Mouse (Mus musculus): ENCODE data around the gene Sema4d.

Gene Sema4d

GRCm38 (mm10) chr13:51813621-51814615 lies 20.4 kb upstream of the Sema4d start:
- no peak for DNase-seq

DNA sequence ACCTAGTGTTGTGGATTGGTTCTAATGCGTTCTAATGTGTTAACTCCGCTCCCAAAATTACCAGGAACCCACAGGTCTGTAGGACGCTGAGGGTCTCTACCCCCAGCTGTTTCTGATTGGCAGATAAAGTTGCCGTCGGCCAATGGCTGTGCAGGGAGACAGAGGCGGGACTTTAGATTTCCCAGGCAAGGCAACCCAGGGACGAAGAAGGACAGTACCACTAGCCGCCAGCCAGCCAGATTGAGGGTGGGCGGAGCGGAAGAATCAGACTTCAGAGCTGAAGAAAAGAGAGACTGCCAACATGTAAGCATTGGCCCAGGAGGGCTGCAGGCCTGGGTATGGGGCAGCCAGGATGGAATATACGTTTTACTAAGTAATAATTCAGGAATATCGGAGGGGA lies 14.6 kb upstream of the Sema4d start:
- DNase-seq = peak; percentile 60 to 68

- peak; percentile 77 to 79 for DNase-seq
Observed at GRCm38 (mm10) chr13:51806220-51806619, 12.7 kb upstream of the Sema4d start.

DNA sequence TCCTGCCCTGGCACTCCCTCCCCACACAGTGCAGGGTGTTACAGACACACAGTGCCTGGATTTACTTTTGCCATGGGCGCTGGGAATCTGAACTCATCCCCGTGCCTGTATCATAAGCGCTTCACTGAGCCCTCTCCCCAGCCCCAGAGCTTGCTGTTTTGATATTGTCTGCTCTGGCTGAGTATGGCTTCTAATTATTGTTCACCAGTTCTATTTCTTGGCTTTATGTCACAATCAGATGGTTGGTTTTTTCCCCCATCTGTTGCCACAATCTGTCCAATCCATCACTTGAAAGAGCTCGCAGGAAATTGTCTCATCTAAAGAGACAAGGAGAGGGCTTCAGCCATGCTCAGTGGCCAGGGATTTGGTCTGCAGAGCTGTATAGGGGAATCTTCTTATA lies 12.1 kb upstream of the Sema4d start:
- DNase-seq = peak; percentile 69 to 85

DNA sequence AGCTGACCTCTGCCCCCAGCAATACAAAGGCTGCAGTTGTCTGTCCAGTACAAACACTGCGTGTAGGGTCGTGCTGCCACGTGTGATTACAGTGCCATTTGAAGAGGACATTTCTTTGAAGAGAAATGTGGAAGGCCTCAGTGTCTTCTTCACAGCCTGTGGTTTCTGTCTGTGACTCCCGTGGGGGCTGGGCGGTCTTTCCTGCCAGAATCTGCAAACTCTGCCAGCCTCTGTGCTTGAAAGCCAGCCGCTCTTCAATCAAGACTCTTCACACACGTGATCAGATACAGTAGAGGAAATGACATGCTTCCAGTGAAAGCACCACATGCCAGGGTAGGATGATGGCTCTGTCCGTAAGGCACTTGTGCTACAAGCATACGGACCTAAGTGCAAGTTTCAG lies 7.4 kb upstream of the Sema4d start:
- peak in 1 of 2 experiments; percentile 56 for DNase-seq

GRCm38 (mm10) chr13:51799735-51800522 lies 6.4 kb upstream of the Sema4d start:
- no peak for DNase-seq

- no peak for DNase-seq
Observed at GRCm38 (mm10) chr13:51797899-51798746, 4.6 kb upstream of the Sema4d start.

DNA sequence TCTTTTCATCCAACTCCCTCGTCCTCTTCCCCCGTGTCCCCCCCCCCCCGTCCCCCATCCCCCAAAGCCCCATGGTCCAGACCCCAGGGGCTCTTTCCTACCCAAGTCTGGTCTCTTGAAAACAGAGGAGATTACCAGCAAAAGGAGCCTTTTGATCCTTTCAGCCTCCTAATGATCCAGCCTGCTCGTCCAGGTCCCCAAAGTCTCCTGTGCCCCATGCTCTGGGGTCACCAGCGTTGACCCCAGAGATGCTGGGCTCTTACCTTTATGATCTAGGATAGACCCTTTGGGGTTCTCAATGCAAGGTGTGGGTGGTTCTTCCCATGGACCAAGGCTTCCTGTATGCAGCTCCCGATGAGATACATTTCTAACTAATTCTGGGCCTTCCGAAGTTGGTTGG lies 401 bp upstream of the Sema4d start:
- no peak for DNase-seq

DNA sequence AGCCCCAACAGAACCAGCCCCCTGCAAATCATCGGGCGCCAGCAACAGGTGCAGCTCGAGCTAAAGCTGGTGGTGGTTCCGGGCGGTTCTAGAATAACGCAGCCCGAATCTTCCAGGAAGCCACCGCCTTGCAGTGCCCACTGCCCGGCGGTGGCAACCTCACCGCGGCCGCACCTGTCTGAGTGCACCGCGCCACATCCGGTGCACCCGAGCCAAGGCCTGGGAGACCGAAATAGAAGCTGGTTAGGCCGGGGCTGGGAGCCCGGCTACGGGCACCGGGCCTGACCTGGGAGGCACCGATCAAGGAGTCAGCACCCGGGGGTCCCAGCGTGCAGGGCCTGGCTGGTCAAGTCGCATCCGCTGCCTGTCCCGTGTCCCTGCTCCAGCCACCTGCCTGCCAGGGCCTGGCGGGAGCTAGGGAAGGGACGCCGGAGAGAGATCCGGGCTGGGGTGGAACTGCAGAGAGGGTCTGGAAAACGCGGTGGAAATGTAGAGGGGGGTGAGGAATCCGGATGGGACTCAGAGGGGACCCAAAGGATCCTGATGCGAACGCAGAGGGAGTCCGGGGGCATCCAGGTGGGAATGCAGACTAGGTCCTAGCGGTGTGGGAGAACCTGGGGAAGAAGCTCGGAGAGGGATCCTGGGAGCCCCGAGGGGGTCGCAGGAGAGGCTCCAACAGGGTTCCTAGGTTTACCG lies 670 bp downstream of the Sema4d start:
- DNase-seq = peak; percentile 77 to 78

- DNase-seq = peak; percentile 45 to 46
Observed at GRCm38 (mm10) chr13:51792135-51792573, 1.4 kb downstream of the Sema4d start.

DNA sequence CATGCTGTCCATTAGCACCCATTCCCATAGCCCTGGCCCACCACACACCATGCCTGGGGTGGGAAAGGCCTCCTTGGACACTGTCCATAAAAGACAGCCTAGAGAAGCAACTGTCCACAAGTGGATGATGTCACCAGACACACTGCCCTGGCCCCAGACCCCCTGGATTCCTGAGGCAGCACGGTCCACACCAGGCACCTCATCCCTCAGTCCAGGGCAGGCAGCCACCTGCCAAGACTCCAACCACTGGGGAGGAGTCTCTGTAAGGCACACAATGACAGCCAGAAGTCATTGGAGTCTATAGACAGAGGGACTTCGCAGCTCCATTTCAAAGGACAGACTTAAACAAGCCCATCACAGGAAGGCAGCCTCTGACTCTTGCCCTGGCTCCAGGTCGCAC lies 1.9 kb downstream of the Sema4d start:
- DNase-seq = no peak

DNA sequence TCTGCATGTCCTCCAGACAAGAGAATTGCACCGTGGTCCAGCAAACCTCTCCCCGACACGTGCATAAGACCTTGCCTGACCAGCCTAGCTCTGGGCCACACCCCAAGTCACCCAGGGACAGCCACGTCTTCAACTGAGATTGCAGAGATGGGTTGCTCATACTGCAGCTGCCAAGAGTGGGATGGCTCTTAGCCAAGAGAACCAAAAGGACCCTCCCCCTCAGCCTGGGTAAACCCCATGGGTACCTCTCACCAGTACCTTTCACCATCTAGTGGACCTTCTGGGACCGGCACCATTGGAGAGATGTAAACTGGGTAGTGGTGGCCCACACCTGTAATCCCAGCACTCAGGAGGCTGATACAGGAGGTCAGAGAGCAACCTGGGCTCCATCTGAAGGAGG lies 2.8 kb downstream of the Sema4d start:
- peak in 1 of 2 experiments; percentile 48 for DNase-seq

GRCm38 (mm10) chr13:51787858-51788257 lies 5.7 kb downstream of the Sema4d start:
- no peak for DNase-seq

GRCm38 (mm10) chr13:51786616-51787015 lies 6.9 kb downstream of the Sema4d start:
- DNase-seq = no peak

DNA sequence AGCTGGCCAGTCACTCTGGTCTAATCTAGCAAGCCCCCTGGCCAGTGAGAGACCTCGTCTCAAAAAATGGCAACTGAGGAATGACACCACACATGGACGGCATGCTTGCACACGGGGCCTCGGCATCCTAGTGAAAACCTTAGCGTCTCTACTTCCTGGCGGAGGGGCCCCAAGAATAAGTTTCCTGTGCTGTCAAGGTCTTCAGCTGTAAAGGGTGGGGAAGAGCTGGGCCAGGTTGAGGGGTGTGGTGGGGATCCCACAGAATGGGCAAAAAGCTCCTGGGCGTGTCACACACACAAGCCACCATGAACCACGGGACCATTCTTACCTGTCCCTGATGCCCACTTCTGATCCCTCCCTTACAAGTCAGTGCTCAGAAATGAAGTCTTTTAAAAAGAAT lies 9.1 kb downstream of the Sema4d start:
- no peak for DNase-seq

- DNase-seq = peak in 1 of 2 experiments; percentile 32
Observed at GRCm38 (mm10) chr13:51783857-51784256, 9.7 kb downstream of the Sema4d start.

DNA sequence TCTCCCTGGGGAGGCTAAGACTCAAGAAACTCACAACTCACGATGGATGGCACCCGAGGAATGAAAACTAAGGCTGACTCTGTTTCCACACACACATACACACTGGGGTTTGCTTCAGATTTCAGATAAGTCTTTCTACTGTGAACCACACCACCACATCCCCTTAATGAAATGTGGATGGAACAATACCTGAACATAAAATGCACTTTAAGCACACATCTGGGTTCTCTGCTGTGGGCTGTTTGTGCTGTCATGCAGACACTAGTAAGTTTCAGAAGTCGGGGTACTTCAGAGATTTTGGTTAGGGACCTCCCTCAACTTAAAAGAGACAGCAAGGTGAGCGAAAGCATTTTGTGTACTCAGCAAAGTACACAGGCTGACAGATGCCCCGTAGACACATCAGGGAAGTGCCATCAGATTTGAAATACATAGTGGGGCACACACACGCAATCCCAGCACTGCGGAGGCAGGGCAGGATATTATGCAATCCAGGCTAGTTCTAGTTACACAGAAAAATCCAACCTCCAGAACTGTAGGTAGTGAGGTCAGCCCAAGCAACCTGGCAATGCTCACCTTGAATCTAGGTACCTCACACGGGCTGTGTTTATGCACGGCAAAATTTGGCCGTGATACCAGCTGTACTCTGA lies 12.9 kb downstream of the Sema4d start:
- no peak for DNase-seq

DNA sequence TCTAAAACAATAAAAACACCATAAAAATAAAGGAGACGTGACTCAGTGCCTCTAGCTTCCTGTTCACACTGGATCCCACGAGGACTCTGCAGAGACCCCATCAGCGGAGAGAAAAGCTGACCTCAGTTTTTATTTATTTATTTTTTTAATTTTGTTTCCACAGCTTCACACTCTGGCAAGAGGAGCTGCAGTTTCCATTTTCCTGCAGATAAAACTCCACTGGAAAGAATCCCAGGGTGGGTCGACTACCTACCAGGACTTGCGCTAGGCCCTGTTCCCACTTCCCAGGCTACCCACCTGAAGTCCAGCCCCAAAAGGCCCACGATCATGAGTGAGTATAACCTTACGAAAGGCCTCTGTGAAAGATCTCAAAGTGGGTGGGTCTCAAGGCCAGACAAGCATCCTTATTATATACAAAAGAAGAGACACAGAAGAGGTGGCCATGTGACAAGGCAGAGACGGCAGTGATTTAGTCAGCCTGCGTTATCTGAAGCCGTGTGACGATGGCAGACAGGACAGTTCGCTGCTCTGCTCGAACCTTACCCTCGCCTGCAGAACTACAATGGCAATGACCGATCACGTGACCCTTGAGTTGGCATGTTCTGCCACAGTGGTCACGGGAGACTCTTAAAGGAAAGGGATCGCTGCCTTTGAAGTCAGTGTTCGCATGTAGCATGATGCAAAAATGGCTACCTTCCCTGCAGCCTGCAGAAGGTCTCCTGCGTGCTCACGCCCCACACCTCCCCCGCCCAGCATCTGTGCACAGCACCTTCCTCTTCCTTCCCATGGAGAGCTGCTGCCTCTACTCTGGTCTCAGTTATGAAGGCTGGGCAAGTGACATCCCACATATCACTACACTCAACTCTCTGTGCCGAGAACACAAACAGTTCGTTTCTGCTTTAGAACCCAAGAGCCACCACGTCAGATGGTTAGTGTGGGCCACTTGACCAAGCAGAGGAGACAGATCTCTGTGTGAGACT lies 14.3 kb downstream of the Sema4d start:
- DNase-seq = no peak

- DNase-seq = no peak
Observed at GRCm38 (mm10) chr13:51778351-51778982, 15.1 kb downstream of the Sema4d start.
